Mouse (Mus musculus) heart, embryonic 14.5 days (tissue): ENCODE results near the gene Itga8. TPM values are rescaled to one million over a fixed set of nuclear protein-coding genes. Genes with fewer than 3 reads are reported as not detected.

Source experiments
- ATAC-seq: fragments of 200-750 bp; cut with Nextera tagmentation; 2 replicates; pipeline ENCODE4 v1.8.0; 2017; ENCODE audit warnings: low read depth, moderate TSS enrichment; ENCODE audit not compliant: insufficient number of reproducible peaks, insufficient read depth, low FRiP score
- H3K27ac ChIP-seq, 2 experiments: fragments of 200-500 bp in 1 of 2; fragments of 300-500 bp in 1 of 2; sonication (generic) in 1 of 2; replicated peaks in 1 of 2; 2 replicates each; pipeline ENCODE4 v1.5.1; 2012 to 2014; ENCODE audit warnings: low read depth in 2 of 2, low read length in 2 of 2, control low read depth in 1 of 2, mild to moderate bottlenecking in 1 of 2, mixed read lengths in 1 of 2; ENCODE audit not compliant: control insufficient read depth in 1 of 2, insufficient read depth in 1 of 2
- H3K27me3 ChIP-seq: fragments of 300-500 bp; sonication (generic); 2 replicates; pipeline ENCODE4 v1.6.1; 2014; ENCODE audit warnings: mild to moderate bottlenecking, low read length, control low read depth; ENCODE audit not compliant: control insufficient read depth, insufficient read depth
- H3K36me3 ChIP-seq: fragments of 300-500 bp; sonication (generic); 2 replicates; pipeline ENCODE4 v1.6.1; 2014; ENCODE audit warnings: mild to moderate bottlenecking, control low read depth, low read length, mixed read lengths; ENCODE audit not compliant: control insufficient read depth, insufficient read depth
- H3K4me1 ChIP-seq, 2 experiments: fragments of 200-500 bp in 1 of 2; fragments of 300-500 bp in 1 of 2; sonication (generic) in 1 of 2; 2 replicates each; pipeline ENCODE4 v1.6.1; 2012 to 2014; ENCODE audit warnings: low read length in 2 of 2, control low read depth in 1 of 2, mixed read lengths in 1 of 2; ENCODE audit not compliant: control insufficient read depth in 2 of 2, insufficient read depth in 2 of 2
- H3K4me2 ChIP-seq: fragments of 300-500 bp; sonication (generic); 2 replicates; pipeline ENCODE4 v1.6.1; 2014; ENCODE audit warnings: mild to moderate bottlenecking, low read length
- H3K4me3 ChIP-seq, 2 experiments: fragments of 200-500 bp in 1 of 2; fragments of 300-500 bp in 1 of 2; sonication (generic) in 1 of 2; 2 replicates each; pipeline ENCODE4 v1.5.1; 2012 to 2014; ENCODE audit warnings: low read length in 2 of 2, mild to moderate bottlenecking in 2 of 2, control low read depth in 1 of 2, low read depth in 1 of 2, moderate library complexity in 1 of 2; ENCODE audit not compliant: control insufficient read depth in 1 of 2, insufficient read depth in 1 of 2
- H3K9ac ChIP-seq: fragments of 300-500 bp; sonication (generic); 2 replicates; pipeline ENCODE4 v1.6.1; 2014; ENCODE audit warnings: mild to moderate bottlenecking, low read length
- H3K9me3 ChIP-seq: fragments of 300-500 bp; sonication (generic); 2 replicates; pipeline ENCODE4 v1.6.1; 2016; ENCODE audit warnings: low read length, control low read depth; ENCODE audit not compliant: control insufficient read depth
- WGBS: fragments of 180-500 bp; shearing (Covaris S2); extraction: QIAGEN DNeasy Blood & Tissue Kit; methylation state at CpG from one replicate; pipeline ENCODE4 v1.1.7; 2014; 5-methylcytosine and 5-hydroxymethylcytosine counted together
- polyA plus RNA-seq: library from polyadenylated mRNA; unstranded; fragments of >200 nt; fragmentation: Nextera tagmentation; extraction: Ambion mirVana; gene quantifications from 2 replicates; pipeline ENCODE4 v1.2.1, GENCODE M21; 2014

The Itga8 gene
- polyA plus RNA-seq, 1 experiment from 2014 or later, result 13.7 TPM

- 48% methylated on average over 3 of the region's 3 CpGs for WGBS
- no peak overlapping the region for H3K4me2 ChIP-seq
- no peak for ATAC-seq
Measured at GRCm38 (mm10) chr2:12294060-12294459, 7.7 kb downstream of the Itga8 start.

GRCm38 (mm10) chr2:12293458-12293857, 8.3 kb downstream of the Itga8 start:
- 41% methylated on average over 8 of the region's 8 CpGs for WGBS

More at GRCm38 (mm10) chr2:12294060-12294459, 7.7 kb downstream of the Itga8 start:
- Histone ChIP-seq H3K27me3 (no peaks in the 10 kb centered on the region), H3K4me3 (no peak overlapping the region), H3K9ac (no peak overlapping the region), H3K27ac (no peak overlapping the region), H3K9me3 (no peaks in the 10 kb centered on the region), H3K36me3 (no peaks in the 10 kb centered on the region), H3K4me1 (peaks cover 2 to 3% of the 10 kb centered on the region in 2 experiments; a peak in 1 of 4 replicates)

GRCm38 (mm10) chr2:12292023-12292820, 9.5 kb downstream of the Itga8 start:
- H3K4me2 ChIP-seq, result no peak overlapping the region
- H3K9me3 ChIP-seq, result no peaks in the 10 kb centered on the region
- H3K36me3 ChIP-seq, result no peaks in the 10 kb centered on the region
- peaks cover 2 to 3% of the 10 kb centered on the region in 2 experiments; a peak in 1 of 4 replicates for H3K4me1 ChIP-seq
- no peak overlapping the region for H3K9ac ChIP-seq
- no peak overlapping the region for H3K4me3 ChIP-seq
- ATAC-seq, result no peak
- H3K27ac ChIP-seq, result no peak overlapping the region
- H3K27me3 ChIP-seq, result no peaks in the 10 kb centered on the region
- WGBS, result 61% methylated on average over 8 of the region's 8 CpGs

More at GRCm38 (mm10) chr2:12293458-12293857, 8.3 kb downstream of the Itga8 start:
- ATAC-seq, result no peak
- Histone ChIP-seq H3K4me3 (no peak overlapping the region), H3K36me3 (no peaks in the 10 kb centered on the region), H3K4me1 (peaks cover 2 to 3% of the 10 kb centered on the region in 2 experiments; a peak in 1 of 4 replicates), H3K27me3 (no peaks in the 10 kb centered on the region), H3K27ac (no peak overlapping the region), H3K4me2 (no peak overlapping the region), H3K9me3 (no peaks in the 10 kb centered on the region), H3K9ac (no peak overlapping the region)

GRCm38 (mm10) chr2:12290235-12290634, 11.5 kb downstream of the Itga8 start:
- no peaks in the 10 kb centered on the region for H3K36me3 ChIP-seq
- no peaks in the 10 kb centered on the region for H3K9me3 ChIP-seq
- peaks cover 2 to 3% of the 10 kb centered on the region in 2 experiments; a peak in 1 of 4 replicates for H3K4me1 ChIP-seq
- no peak overlapping the region for H3K4me2 ChIP-seq
- no peak overlapping the region for H3K9ac ChIP-seq
- H3K4me3 ChIP-seq, result no peak overlapping the region
- no peak for ATAC-seq
- H3K27me3 ChIP-seq, result no peaks in the 10 kb centered on the region
- no peak overlapping the region for H3K27ac ChIP-seq
- WGBS, result 85% methylated on average over 3 of the region's 3 CpGs

- WGBS, result 73% methylated on average over 3 of the region's 3 CpGs
- Histone ChIP-seq H3K27me3 (no peaks in the 10 kb centered on the region), H3K36me3 (no peaks in the 10 kb centered on the region), H3K4me2 (no peak overlapping the region), H3K9me3 (no peaks in the 10 kb centered on the region), H3K9ac (no peak overlapping the region), H3K27ac (no peak overlapping the region), H3K4me3 (no peak overlapping the region), H3K4me1 (no peaks in the 10 kb centered on the region)
- ATAC-seq, result no peak
Measured at GRCm38 (mm10) chr2:12287831-12288230, 13.9 kb downstream of the Itga8 start.

GRCm38 (mm10) chr2:12280664-12281063, 21.1 kb downstream of the Itga8 start:
- Histone ChIP-seq H3K36me3 (no peaks in the 10 kb centered on the region), H3K9ac (no peak overlapping the region), H3K4me1 (no peaks in the 10 kb centered on the region), H3K4me2 (no peak overlapping the region), H3K9me3 (no peaks in the 10 kb centered on the region), H3K4me3 (no peak overlapping the region), H3K27ac (no peak overlapping the region), H3K27me3 (no peaks in the 10 kb centered on the region)
- WGBS, result 81% methylated on average over 1 of the region's 1 CpGs
- ATAC-seq, result no peak

- Histone ChIP-seq H3K9ac (no peak overlapping the region), H3K27me3 (no peaks in the 10 kb centered on the region), H3K27ac (no peak overlapping the region), H3K4me2 (no peak overlapping the region), H3K4me3 (no peak overlapping the region), H3K9me3 (no peaks in the 10 kb centered on the region), H3K36me3 (no peaks in the 10 kb centered on the region), H3K4me1 (no peaks in the 10 kb centered on the region)
- 56% methylated on average over 4 of the region's 4 CpGs for WGBS
- no peak for ATAC-seq
Measured at GRCm38 (mm10) chr2:12279070-12279612, 22.6 kb downstream of the Itga8 start.
